Mouse (Mus musculus): ENCODE data around the gene Vmn1r239-ps. TPM values are rescaled to one million over a fixed set of nuclear protein-coding genes. Genes with fewer than 3 reads are reported as not detected.
"Not testable (repeated sequence)": the region's sequence is repeated elsewhere in the genome, so short reads cannot be mapped to it uniquely, and the experiment has no call there.

Gene Vmn1r239-ps
- total RNA-seq (2014; rRNA removed) (not detected in 2 replicates), polyA plus RNA-seq (2015; fragmentation: Nextera tagmentation; extraction: Ambion mirVana) (not detected in 2 replicates)

- WGBS: 76% methylated on average over 1 of the region's 1 CpGs
- H3K9ac ChIP-seq (replicated peaks; ENCODE audit: low read length, poor library complexity, severe bottlenecking); H3K27me3 ChIP-seq (ENCODE audit: insufficient read depth, low read length); H3K27ac ChIP-seq (ENCODE audit: low read depth, low read length); DNase-seq (ENCODE audit: low spot score); H3K4me1 ChIP-seq (ENCODE audit: insufficient read depth, low read length); H3K4me2 ChIP-seq (ENCODE audit: low read depth, low read length, poor library complexity, severe bottlenecking); H3K4me3 ChIP-seq (ENCODE audit: low read depth, low read length); H3K36me3 ChIP-seq (ENCODE audit: insufficient read depth, low read length); ATAC-seq (ENCODE audit: low FRiP score); H3K9me3 ChIP-seq (ENCODE audit: low read length): not testable (repeated sequence)
Measured at GRCm38 (mm10) chrX:147453610-147454009, at the start of gene Vmn1r239-ps. TSS of gene Vmn1r239-ps (minus strand) at chrX:147453710.

- WGBS: 36% methylated on average over 2 of the region's 2 CpGs
- H3K4me1 ChIP-seq (ENCODE audit: insufficient read depth, low read length): no peaks in the 10 kb centered on the region
- DNase-seq (ENCODE audit: low spot score): peak; percentile 0
- no peak overlapping the region for H3K4me3 ChIP-seq (ENCODE audit: low read depth, low read length)
- ATAC-seq (ENCODE audit: low FRiP score): no peak
- peak; percentile 69 for TF ChIP-seq CTCF (IDR thresholded peaks at IDR 0.05)
- H3K36me3 ChIP-seq (ENCODE audit: insufficient read depth, low read length): no peaks in the 10 kb centered on the region
- H3K9ac ChIP-seq (replicated peaks; ENCODE audit: low read length, poor library complexity, severe bottlenecking): no peak overlapping the region
- H3K27ac ChIP-seq (ENCODE audit: low read depth, low read length): no peak overlapping the region
- no peaks in the 10 kb centered on the region for H3K9me3 ChIP-seq (ENCODE audit: low read length)
- H3K4me2 ChIP-seq (ENCODE audit: low read depth, low read length, poor library complexity, severe bottlenecking): no peak overlapping the region
- H3K27me3 ChIP-seq (ENCODE audit: insufficient read depth, low read length): no peaks in the 10 kb centered on the region
Measured at GRCm38 (mm10) chrX:147489551-147489950, 36.0 kb upstream of the Vmn1r239-ps start.

DNA sequence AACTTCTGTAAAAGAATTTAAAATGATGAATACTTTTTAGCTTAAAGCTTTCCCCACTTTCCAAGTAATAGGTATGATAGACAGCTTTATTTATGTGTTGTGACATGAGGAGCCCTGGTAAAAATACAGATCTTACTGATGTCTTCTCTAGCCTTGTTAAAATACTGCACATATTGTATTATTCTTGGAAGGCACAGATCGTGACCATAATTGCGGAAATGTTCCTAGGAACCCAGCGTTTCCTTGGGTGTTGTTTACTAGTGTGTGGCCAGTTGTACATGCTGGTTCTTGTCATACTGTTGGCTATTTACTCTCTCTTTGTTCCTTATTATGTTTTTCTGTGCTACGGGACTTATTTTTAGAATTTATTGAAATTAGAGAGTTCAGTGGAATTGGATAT, 10.1 kb downstream of the Vmn1r239-ps start:
- no peaks in the 10 kb centered on the region for H3K9me3 ChIP-seq (ENCODE audit: low read length)
- 92% methylated on average over 4 of the region's 4 CpGs for WGBS

GRCm38 (mm10) chrX:147435400-147435799, 18.1 kb downstream of the Vmn1r239-ps start:
- no peaks in the 10 kb centered on the region for H3K36me3 ChIP-seq (ENCODE audit: insufficient read depth, low read length)
- no peak for TF ChIP-seq CTCF (IDR thresholded peaks at IDR 0.05)
- H3K9me3 ChIP-seq (ENCODE audit: low read length): no peaks in the 10 kb centered on the region
- ATAC-seq (ENCODE audit: low FRiP score) (no peak), DNase-seq (ENCODE audit: low spot score) (no peak)
- WGBS: 82% methylated on average over 2 of the region's 2 CpGs
- H3K9ac ChIP-seq (replicated peaks; ENCODE audit: low read length, poor library complexity, severe bottlenecking): no peak overlapping the region
- no peak overlapping the region for H3K4me2 ChIP-seq (ENCODE audit: low read depth, low read length, poor library complexity, severe bottlenecking)
- H3K27ac ChIP-seq (ENCODE audit: low read depth, low read length): no peak overlapping the region
- H3K4me3 ChIP-seq (ENCODE audit: low read depth, low read length): no peak overlapping the region
- no peaks in the 10 kb centered on the region for H3K4me1 ChIP-seq (ENCODE audit: insufficient read depth, low read length)
- H3K27me3 ChIP-seq (ENCODE audit: insufficient read depth, low read length): no peaks in the 10 kb centered on the region

More for the DNA sequence above, 10.1 kb downstream of the Vmn1r239-ps start:
- H3K4me2 ChIP-seq (ENCODE audit: low read depth, low read length, poor library complexity, severe bottlenecking): no peak overlapping the region
- no peaks in the 10 kb centered on the region for H3K4me1 ChIP-seq (ENCODE audit: insufficient read depth, low read length)
- no peak for TF ChIP-seq CTCF (IDR thresholded peaks at IDR 0.05)
- H3K9ac ChIP-seq (replicated peaks; ENCODE audit: low read length, poor library complexity, severe bottlenecking): no peak overlapping the region
- H3K4me3 ChIP-seq (ENCODE audit: low read depth, low read length): no peak overlapping the region
- H3K36me3 ChIP-seq (ENCODE audit: insufficient read depth, low read length): no peaks in the 10 kb centered on the region
- DNase-seq (ENCODE audit: low spot score) (no peak), ATAC-seq (ENCODE audit: low FRiP score) (no peak)
- no peaks in the 10 kb centered on the region for H3K27me3 ChIP-seq (ENCODE audit: insufficient read depth, low read length)
- no peak overlapping the region for H3K27ac ChIP-seq (ENCODE audit: low read depth, low read length)

DNA sequence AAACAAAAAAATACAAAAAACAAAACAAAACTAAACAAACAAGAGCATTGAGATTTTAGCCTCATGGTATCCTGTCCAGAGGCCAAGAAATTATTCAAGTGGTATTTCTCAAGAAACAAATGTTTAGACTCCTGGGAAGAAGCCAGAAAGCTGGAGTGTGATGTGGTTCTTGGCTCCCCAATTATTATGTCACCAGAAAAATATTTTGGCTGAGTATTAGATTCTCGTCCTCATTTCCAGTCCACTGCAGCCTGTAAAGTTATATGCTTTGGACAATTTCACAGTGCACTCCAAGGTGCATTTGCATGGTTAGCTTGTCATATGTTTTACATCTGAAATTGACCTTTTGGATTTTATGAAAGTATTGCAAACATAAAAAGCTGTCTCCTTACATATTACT, 23.8 kb downstream of the Vmn1r239-ps start:
- no peaks in the 10 kb centered on the region for H3K36me3 ChIP-seq (ENCODE audit: insufficient read depth, low read length)
- H3K4me3 ChIP-seq (ENCODE audit: low read depth, low read length): no peak overlapping the region
- 78% methylated on average over 1 of the region's 1 CpGs for WGBS
- H3K4me2 ChIP-seq (ENCODE audit: low read depth, low read length, poor library complexity, severe bottlenecking): no peak overlapping the region
- no peak overlapping the region for H3K27ac ChIP-seq (ENCODE audit: low read depth, low read length)
- no peak for TF ChIP-seq CTCF (IDR thresholded peaks at IDR 0.05)
- DNase-seq (ENCODE audit: low spot score) (peak; percentile 25), ATAC-seq (ENCODE audit: low FRiP score) (no peak)
- H3K9me3 ChIP-seq (ENCODE audit: low read length): no peaks in the 10 kb centered on the region
- H3K27me3 ChIP-seq (ENCODE audit: insufficient read depth, low read length): no peaks in the 10 kb centered on the region
- no peak overlapping the region for H3K9ac ChIP-seq (replicated peaks; ENCODE audit: low read length, poor library complexity, severe bottlenecking)
- no peaks in the 10 kb centered on the region for H3K4me1 ChIP-seq (ENCODE audit: insufficient read depth, low read length)

DNA sequence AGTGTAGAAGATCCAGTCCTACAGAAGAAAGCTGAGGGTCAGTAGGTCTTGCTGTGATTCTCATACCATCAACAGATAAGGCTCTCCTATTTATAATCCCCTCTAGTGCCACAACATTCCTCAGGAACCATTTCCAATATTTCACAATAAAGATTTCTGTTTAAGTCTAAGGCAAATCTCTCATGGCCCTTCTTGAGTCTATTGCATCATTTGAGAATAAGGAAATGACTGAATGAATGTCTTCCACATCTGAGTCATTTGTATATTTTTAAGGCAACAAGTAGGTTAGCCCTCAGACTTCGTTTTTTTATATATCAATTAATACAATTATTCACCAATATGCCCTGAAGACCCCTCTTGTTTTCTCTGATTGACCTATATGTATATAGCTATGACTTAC, 24.4 kb downstream of the Vmn1r239-ps start, which contains the start of gene Il13ra2:
TSS of gene Il13ra2 (minus strand) at position 64 of the 400 bp plus-strand sequence.
- no peak for ATAC-seq (ENCODE audit: low FRiP score)
- DNase-seq (ENCODE audit: low spot score): no peak

More for the DNA sequence above, 24.4 kb downstream of the Vmn1r239-ps start, which contains the start of gene Il13ra2:
- Histone ChIP-seq H3K27me3 (ENCODE audit: insufficient read depth, low read length) (no peaks in the 10 kb centered on the region), H3K9ac (replicated peaks; ENCODE audit: low read length, poor library complexity, severe bottlenecking) (no peak within 1 kb of the TSS), H3K4me2 (ENCODE audit: low read depth, low read length, poor library complexity, severe bottlenecking) (no peak within 1 kb of the TSS), H3K36me3 (ENCODE audit: insufficient read depth, low read length) (no peaks in the 10 kb centered on the region), H3K9me3 (ENCODE audit: low read length) (no peaks in the 10 kb centered on the region), H3K4me1 (ENCODE audit: insufficient read depth, low read length) (no peaks in the 10 kb centered on the region), H3K4me3 (ENCODE audit: low read depth, low read length) (no peak within 1 kb of the TSS), H3K27ac (ENCODE audit: low read depth, low read length) (no peak within 1 kb of the TSS)
- no peak for TF ChIP-seq CTCF (IDR thresholded peaks at IDR 0.05)
- 65% methylated on average over 1 of the region's 1 CpGs for WGBS

Other genes starting within 250 kb of the Vmn1r239-ps start
- 0.16 and 0.47 TPM in 2 replicates for gene Il13ra2, start 24.5 kb downstream of the Vmn1r239-ps start, total RNA-seq (2014; rRNA removed)
- gene Il13ra2, start 24.5 kb downstream of the Vmn1r239-ps start, polyA plus RNA-seq (2015; fragmentation: Nextera tagmentation; extraction: Ambion mirVana): 1.2 and 1.3 TPM in 2 replicates
- gene Lrch2, start 100.4 kb upstream of the Vmn1r239-ps start, total RNA-seq (2014; rRNA removed): 21.4 and 35.6 TPM in 2 replicates
- gene Lrch2, start 100.4 kb upstream of the Vmn1r239-ps start, polyA plus RNA-seq (2015; fragmentation: Nextera tagmentation; extraction: Ambion mirVana): 6.3 and 8.3 TPM in 2 replicates